ENCODE assay signal across 14 mouse cellular contexts in genomic region chr6:91560186-91560585, GRCm38 (mm10).
"Had no signal": no experiment of that assay in that cellular context is flagged by ENCODE, and none has a peak within 500 bp of the region (broad histone marks: within the 10 kb centered on the region; RNA-seq: fewer than 3 reads in every experiment).

No protein-coding gene starts in this region.

- H3K4me2 ChIP-seq: liver, embryonic 13.5 days; midbrain, embryonic 12.5 days; midbrain, embryonic 15.5 days; neural tube, embryonic 12.5 days; neural tube, embryonic 15.5 days; stomach, embryonic 15.5 days had no signal

- DNase-seq: liver, embryonic 13.5 days; lung, adult 2 months; lung, postnatal 14 days; right cerebral cortex, adult 18-20 months; spleen, adult 18-20 months; thymus, postnatal 25 days had no signal

- H3K4me1 ChIP-seq: midbrain, embryonic 15.5 days; neural tube, embryonic 12.5 days; neural tube, embryonic 15.5 days; stomach, embryonic 15.5 days had no signal

- H3K27me3 ChIP-seq: liver, embryonic 13.5 days; midbrain, embryonic 12.5 days; midbrain, embryonic 15.5 days; neural tube, embryonic 12.5 days; neural tube, embryonic 15.5 days; stomach, embryonic 15.5 days had no signal

- ATAC-seq: midbrain, embryonic 15.5 days had no signal

- H3K27ac ChIP-seq: kidney, postnatal 0 days; left cerebral cortex, adult 2 months; liver, embryonic 13.5 days; macrophage; midbrain, embryonic 12.5 days; midbrain, embryonic 15.5 days; neural tube, embryonic 12.5 days; neural tube, embryonic 15.5 days; stomach, embryonic 15.5 days had no signal

- H3K36me3 ChIP-seq: liver, embryonic 13.5 days; midbrain, embryonic 12.5 days; midbrain, embryonic 15.5 days; neural tube, embryonic 12.5 days; neural tube, embryonic 15.5 days; stomach, embryonic 15.5 days had no signal

- H3K4me3 ChIP-seq: left cerebral cortex, adult 2 months; liver, embryonic 13.5 days; midbrain, embryonic 12.5 days; midbrain, embryonic 15.5 days; neural tube, embryonic 12.5 days; neural tube, embryonic 15.5 days; stomach, embryonic 15.5 days had no signal

- H3K9ac ChIP-seq: liver, embryonic 13.5 days; midbrain, embryonic 12.5 days; midbrain, embryonic 15.5 days; neural tube, embryonic 12.5 days; neural tube, embryonic 15.5 days; stomach, embryonic 15.5 days had no signal

- H3K9me3 ChIP-seq: liver, embryonic 13.5 days; midbrain, embryonic 12.5 days; midbrain, embryonic 15.5 days; neural tube, embryonic 12.5 days; neural tube, embryonic 15.5 days; stomach, embryonic 15.5 days had no signal
